Mouse (Mus musculus) bone marrow macrophage, adult 2 months (primary cell): ENCODE data around the gene Map1b.

Experiments
- CTCF ChIP-seq: IDR thresholded peaks from 2 replicates; pipeline ENCODE4 v1.5.1; 2012; ENCODE audit warnings: low read depth, mild to moderate bottlenecking, low read length, moderate library complexity
- POLR2A ChIP-seq: IDR thresholded peaks from 2 replicates; pipeline ENCODE4 v1.6.1; 2012; ENCODE audit warnings: mild to moderate bottlenecking, low read depth, low read length, borderline replicate concordance

GRCm38 (mm10) chr13:99416601-99417000, 99.7 kb downstream of the Map1b start:
- TF ChIP-seq POLR2A (no peak), CTCF (no peak)
